Mouse (Mus musculus): Measurements from ENCODE around the gene Olfr1221. TPM values are rescaled to one million over a fixed set of nuclear protein-coding genes. Genes with fewer than 3 reads are reported as not detected.
"Not testable (repeated sequence)": the region's sequence is repeated elsewhere in the genome, so short reads cannot be mapped to it uniquely, and the experiment has no call there.

The Olfr1221 gene
- total RNA-seq (2015; ENCODE audit: low replicate concordance), result not detected in 2 replicates
- not detected in 2 replicates for total RNA-seq (2017; ENCODE audit: low replicate concordance)

DNA sequence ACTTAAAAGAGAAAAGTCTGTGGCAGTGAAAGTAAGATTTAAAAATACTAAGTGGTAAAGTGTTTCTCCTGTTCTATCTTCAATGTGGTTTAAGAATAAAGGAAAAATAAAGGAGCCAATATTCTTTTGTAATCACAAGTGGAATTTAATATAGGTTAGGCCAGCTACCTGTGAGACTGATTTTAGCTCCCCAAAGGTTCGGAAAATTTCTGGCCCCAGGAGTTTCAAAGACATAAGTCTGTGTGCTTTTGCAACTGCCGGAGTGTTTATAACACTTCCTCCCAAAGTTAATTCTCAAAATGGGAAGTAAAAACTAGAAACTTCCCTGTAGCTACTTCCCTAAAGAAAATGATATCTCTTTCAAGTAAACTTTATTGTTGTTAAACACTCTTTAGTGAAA, at the start of gene Olfr1221:
Gene Olfr1221 (minus strand): TSS at position 101 of the 400 bp plus-strand sequence.
- ATAC-seq (replicated peaks; ENCODE audit: low FRiP score, poor library complexity, severe bottlenecking), result no peak

DNA sequence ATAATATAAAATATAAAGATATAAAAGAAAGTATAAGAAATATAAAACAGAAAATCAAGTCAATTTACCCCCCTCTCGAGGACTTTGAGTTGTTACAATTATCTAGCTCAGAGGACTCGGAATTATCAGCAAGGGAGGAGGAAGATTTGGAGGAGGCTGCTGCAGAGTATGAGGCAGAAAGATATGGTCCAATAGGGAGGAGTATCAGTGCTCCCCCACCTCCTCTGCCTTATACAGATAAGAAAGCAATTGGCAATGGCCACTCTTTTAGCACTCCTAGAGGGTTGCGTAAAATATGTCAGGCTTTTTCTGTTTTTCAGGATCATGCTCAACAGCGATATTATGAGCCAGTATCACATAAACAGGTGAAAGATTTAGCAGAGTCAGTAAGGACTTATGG, 47.6 kb upstream of the Olfr1221 start:
- ATAC-seq (replicated peaks; ENCODE audit: low FRiP score, poor library complexity, severe bottlenecking), result not testable (repeated sequence)

DNA sequence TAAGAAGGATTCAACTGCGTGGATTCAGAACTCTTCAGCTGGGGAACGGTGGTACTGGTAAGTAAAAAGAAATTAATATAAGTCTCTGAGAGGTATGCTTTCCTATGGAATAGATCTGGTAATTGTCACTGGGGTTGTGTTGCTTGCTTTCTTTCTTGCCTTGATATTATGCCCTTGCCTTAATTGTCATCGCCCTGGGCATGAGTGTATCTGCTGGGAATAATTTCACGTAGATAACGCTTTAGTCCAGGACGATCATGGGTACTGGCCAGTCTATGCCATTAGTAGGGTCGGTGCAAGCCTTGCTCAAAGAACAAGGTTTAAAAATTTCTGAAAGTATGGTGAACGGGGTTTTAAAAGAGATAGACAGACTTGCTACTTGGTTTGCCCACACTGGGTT, 46.9 kb upstream of the Olfr1221 start, which contains the start of gene Olfr1224-ps1:
Gene Olfr1224-ps1 (minus strand): TSS at position 101 of the 400 bp plus-strand sequence.
- ATAC-seq (replicated peaks; ENCODE audit: low FRiP score, poor library complexity, severe bottlenecking), result not testable (repeated sequence)

GRCm38 (mm10) chr2:89151460-89151859, 34.4 kb upstream of the Olfr1221 start, which contains the start of gene Olfr1223:
Gene Olfr1223 (minus strand): TSS chr2:89151560.
- no peak for ATAC-seq (replicated peaks; ENCODE audit: low FRiP score, poor library complexity, severe bottlenecking)

- no peak for ATAC-seq (replicated peaks; ENCODE audit: low FRiP score, poor library complexity, severe bottlenecking)
Observed at GRCm38 (mm10) chr2:89132954-89133353, 15.9 kb upstream of the Olfr1221 start, which contains the start of gene Olfr1222. Gene Olfr1222 (minus strand): TSS chr2:89133054.

- ATAC-seq (replicated peaks; ENCODE audit: low FRiP score, poor library complexity, severe bottlenecking), result no peak
Observed at GRCm38 (mm10) chr2:89106735-89107134, 10.3 kb downstream of the Olfr1221 start, which contains the start of gene Olfr1220. Gene Olfr1220 (minus strand): TSS chr2:89106835.

- ATAC-seq (replicated peaks; ENCODE audit: low FRiP score, poor library complexity, severe bottlenecking), result no peak
Observed at GRCm38 (mm10) chr2:89105651-89106050, 11.4 kb downstream of the Olfr1221 start.

- ATAC-seq (replicated peaks; ENCODE audit: low FRiP score, poor library complexity, severe bottlenecking), result no peak
Observed at GRCm38 (mm10) chr2:89093848-89094247, 23.2 kb downstream of the Olfr1221 start.

DNA sequence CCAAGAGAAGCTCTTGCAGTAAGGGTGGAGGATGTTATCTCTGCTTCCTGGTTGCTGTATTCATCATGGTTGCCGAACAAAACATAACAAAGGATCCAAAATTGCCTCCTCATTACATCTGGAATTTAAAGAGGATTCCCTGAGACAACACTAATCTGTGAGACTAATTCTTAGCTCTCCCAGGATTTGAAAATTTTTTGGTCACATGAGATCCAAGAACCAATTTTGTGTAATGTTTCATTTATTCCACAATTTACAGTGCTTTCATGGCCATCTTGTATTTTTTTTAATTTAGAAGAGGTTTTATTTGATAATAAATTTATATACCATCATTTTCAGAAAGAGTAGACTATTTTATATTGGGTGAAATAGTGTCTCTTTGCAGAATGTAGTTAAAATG, 33.7 kb downstream of the Olfr1221 start, which contains the start of gene Olfr1219:
Gene Olfr1219 (minus strand): TSS at position 101 of the 400 bp plus-strand sequence.
- ATAC-seq (replicated peaks; ENCODE audit: low FRiP score, poor library complexity, severe bottlenecking), result no peak

GRCm38 (mm10) chr2:89081487-89081886, 35.6 kb downstream of the Olfr1221 start:
- no peak for ATAC-seq (replicated peaks; ENCODE audit: low FRiP score, poor library complexity, severe bottlenecking)

GRCm38 (mm10) chr2:89061087-89061486, 56.0 kb downstream of the Olfr1221 start, which contains the start of gene Olfr1218:
Gene Olfr1218 (minus strand): TSS chr2:89061187.
- no peak for ATAC-seq (replicated peaks; ENCODE audit: low FRiP score, poor library complexity, severe bottlenecking)

Other genes starting within 250 kb of the Olfr1221 start
- gene Olfr1208, start 215.0 kb downstream of the Olfr1221 start, total RNA-seq (2015; ENCODE audit: low replicate concordance), result not detected in 2 replicates
- not detected in 2 replicates for gene Olfr1208, start 215.0 kb downstream of the Olfr1221 start, total RNA-seq (2017; ENCODE audit: low replicate concordance)
- gene Olfr1209, start 202.1 kb downstream of the Olfr1221 start, total RNA-seq (2015; ENCODE audit: low replicate concordance), result not detected in 2 replicates
- gene Olfr1209, start 202.1 kb downstream of the Olfr1221 start, total RNA-seq (2017; ENCODE audit: low replicate concordance), result not detected in 2 replicates
- gene Olfr1211, start 179.2 kb downstream of the Olfr1221 start, total RNA-seq (2015; ENCODE audit: low replicate concordance), result not detected in 2 replicates
- gene Olfr1211, start 179.2 kb downstream of the Olfr1221 start, total RNA-seq (2017; ENCODE audit: low replicate concordance), result not detected in 2 replicates
- not detected in 2 replicates for gene Olfr1212, start 163.3 kb downstream of the Olfr1221 start, total RNA-seq (2015; ENCODE audit: low replicate concordance)
- gene Olfr1212, start 163.3 kb downstream of the Olfr1221 start, total RNA-seq (2017; ENCODE audit: low replicate concordance), result 0.43 TPM in 1 of 2 replicates, not detected in the other
- not detected in 2 replicates for gene Gm13762, start 137.0 kb downstream of the Olfr1221 start, total RNA-seq (2015; ENCODE audit: low replicate concordance)
- not detected in 2 replicates for gene Gm13762, start 137.0 kb downstream of the Olfr1221 start, total RNA-seq (2017; ENCODE audit: low replicate concordance)
- not detected in 2 replicates for gene Olfr1214, start 124.6 kb downstream of the Olfr1221 start, total RNA-seq (2015; ENCODE audit: low replicate concordance)
- not detected in 2 replicates for gene Olfr1214, start 124.6 kb downstream of the Olfr1221 start, total RNA-seq (2017; ENCODE audit: low replicate concordance)
- not detected in 2 replicates for gene Olfr1215, start 110.3 kb downstream of the Olfr1221 start, total RNA-seq (2015; ENCODE audit: low replicate concordance)
- not detected in 2 replicates for gene Olfr1215, start 110.3 kb downstream of the Olfr1221 start, total RNA-seq (2017; ENCODE audit: low replicate concordance)
- gene Olfr1216, start 98.9 kb downstream of the Olfr1221 start, total RNA-seq (2015; ENCODE audit: low replicate concordance), result not detected in 2 replicates
- not detected in 2 replicates for gene Olfr1216, start 98.9 kb downstream of the Olfr1221 start, total RNA-seq (2017; ENCODE audit: low replicate concordance)
- gene Olfr1217, start 85.2 kb downstream of the Olfr1221 start, total RNA-seq (2015; ENCODE audit: low replicate concordance), result not detected in 2 replicates
- gene Olfr1217, start 85.2 kb downstream of the Olfr1221 start, total RNA-seq (2017; ENCODE audit: low replicate concordance), result not detected in 2 replicates
- not detected in 2 replicates for gene Olfr1218, start 56.1 kb downstream of the Olfr1221 start, total RNA-seq (2015; ENCODE audit: low replicate concordance)
- 0.14 TPM in 1 of 2 replicates, not detected in the other for gene Olfr1218, start 56.1 kb downstream of the Olfr1221 start, total RNA-seq (2017; ENCODE audit: low replicate concordance)
- gene Olfr1219, start 33.8 kb downstream of the Olfr1221 start, total RNA-seq (2015; ENCODE audit: low replicate concordance), result not detected in 2 replicates
- 0.09 TPM in 1 of 2 replicates, not detected in the other for gene Olfr1219, start 33.8 kb downstream of the Olfr1221 start, total RNA-seq (2017; ENCODE audit: low replicate concordance)
- not detected in 2 replicates for gene Olfr1220, start 10.4 kb downstream of the Olfr1221 start, total RNA-seq (2015; ENCODE audit: low replicate concordance)
- gene Olfr1220, start 10.4 kb downstream of the Olfr1221 start, total RNA-seq (2017; ENCODE audit: low replicate concordance), result not detected in 2 replicates
- gene Olfr1222, start 15.8 kb upstream of the Olfr1221 start, total RNA-seq (2015; ENCODE audit: low replicate concordance), result 0.21 TPM in 1 of 2 replicates, not detected in the other
- gene Olfr1222, start 15.8 kb upstream of the Olfr1221 start, total RNA-seq (2017; ENCODE audit: low replicate concordance), result not detected in 2 replicates
- not detected in 2 replicates for gene Olfr1223, start 34.3 kb upstream of the Olfr1221 start, total RNA-seq (2015; ENCODE audit: low replicate concordance)
- gene Olfr1223, start 34.3 kb upstream of the Olfr1221 start, total RNA-seq (2017; ENCODE audit: low replicate concordance), result not detected in 2 replicates
- not detected in 2 replicates for gene Olfr1224-ps1, start 46.8 kb upstream of the Olfr1221 start, total RNA-seq (2015; ENCODE audit: low replicate concordance)
- gene Olfr1224-ps1, start 46.8 kb upstream of the Olfr1221 start, total RNA-seq (2017; ENCODE audit: low replicate concordance), result not detected in 2 replicates
- gene Olfr1225, start 57.4 kb upstream of the Olfr1221 start, total RNA-seq (2015; ENCODE audit: low replicate concordance), result not detected in 2 replicates
- not detected in 2 replicates for gene Olfr1225, start 57.4 kb upstream of the Olfr1221 start, total RNA-seq (2017; ENCODE audit: low replicate concordance)
- not detected in 2 replicates for gene Olfr1226, start 82.8 kb upstream of the Olfr1221 start, total RNA-seq (2015; ENCODE audit: low replicate concordance)
- gene Olfr1226, start 82.8 kb upstream of the Olfr1221 start, total RNA-seq (2017; ENCODE audit: low replicate concordance), result not detected in 2 replicates
- not detected in 2 replicates for gene Olfr1228, start 136.8 kb upstream of the Olfr1221 start, total RNA-seq (2015; ENCODE audit: low replicate concordance)
- gene Olfr1228, start 136.8 kb upstream of the Olfr1221 start, total RNA-seq (2017; ENCODE audit: low replicate concordance), result not detected in 2 replicates
- not detected in 2 replicates for gene Olfr1229, start 170.7 kb upstream of the Olfr1221 start, total RNA-seq (2015; ENCODE audit: low replicate concordance)
- gene Olfr1229, start 170.7 kb upstream of the Olfr1221 start, total RNA-seq (2017; ENCODE audit: low replicate concordance), result not detected in 2 replicates
- not detected in 2 replicates for gene Olfr1230, start 180.0 kb upstream of the Olfr1221 start, total RNA-seq (2015; ENCODE audit: low replicate concordance)
- gene Olfr1230, start 180.0 kb upstream of the Olfr1221 start, total RNA-seq (2017; ENCODE audit: low replicate concordance), result not detected in 2 replicates
- not detected in 2 replicates for gene Olfr1231, start 189.8 kb upstream of the Olfr1221 start, total RNA-seq (2015; ENCODE audit: low replicate concordance)
- gene Olfr1231, start 189.8 kb upstream of the Olfr1221 start, total RNA-seq (2017; ENCODE audit: low replicate concordance), result not detected in 2 replicates
- gene Olfr1232, start 212.4 kb upstream of the Olfr1221 start, total RNA-seq (2015; ENCODE audit: low replicate concordance), result not detected in 2 replicates
- gene Olfr1232, start 212.4 kb upstream of the Olfr1221 start, total RNA-seq (2017; ENCODE audit: low replicate concordance), result not detected in 2 replicates
- not detected in 2 replicates for gene Olfr1233, start 225.1 kb upstream of the Olfr1221 start, total RNA-seq (2015; ENCODE audit: low replicate concordance)
- not detected in 2 replicates for gene Olfr1233, start 225.1 kb upstream of the Olfr1221 start, total RNA-seq (2017; ENCODE audit: low replicate concordance)
- not detected in 2 replicates for gene Olfr1234, start 247.6 kb upstream of the Olfr1221 start, total RNA-seq (2015; ENCODE audit: low replicate concordance)
- gene Olfr1234, start 247.6 kb upstream of the Olfr1221 start, total RNA-seq (2017; ENCODE audit: low replicate concordance), result not detected in 2 replicates

Measured in erythroblast, adult 5-6 weeks (primary cell).